Mouse (Mus musculus) right cerebral cortex, adult 2 months (tissue): ENCODE data around the gene Uba3.

Experiments used
- DNase-seq, 2 experiments: peaks; one replicate each; pipeline ENCODE4 v3.0.0; 2021 to 2022; ENCODE audit warnings: low spot score in 2 of 2

The Uba3 gene

DNA sequence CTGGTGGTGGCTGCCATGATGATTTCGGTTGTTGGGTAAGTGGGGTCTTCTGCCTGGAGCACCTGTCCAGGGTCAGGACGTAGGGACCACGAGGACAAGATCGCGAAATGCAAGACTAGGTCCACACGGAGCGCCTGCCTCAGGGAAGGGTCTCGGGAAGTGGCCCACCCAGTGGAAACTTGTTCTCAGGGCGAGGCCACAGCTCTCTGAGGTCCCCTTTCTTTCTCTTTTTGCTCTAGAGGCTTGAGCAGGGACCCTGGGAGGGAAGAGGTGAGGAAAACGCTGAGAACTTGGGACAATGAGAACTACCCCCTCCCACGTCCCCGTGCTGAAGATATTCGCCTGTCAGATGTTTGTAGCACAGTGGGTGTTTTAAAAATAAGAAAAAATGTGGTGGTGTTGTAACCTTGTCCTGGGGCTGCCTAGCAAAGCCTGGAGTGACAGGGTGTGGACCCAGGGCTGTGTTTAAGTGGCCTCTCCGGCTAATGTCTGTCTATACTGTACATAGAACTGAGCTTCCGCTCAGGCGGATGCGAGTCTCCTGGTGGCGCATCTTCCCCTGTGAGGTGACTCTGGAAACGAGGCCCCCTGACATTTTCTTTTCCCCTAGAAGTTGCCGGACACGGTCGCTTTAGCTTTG, 5.6 kb upstream of the Uba3 start:
- DNase-seq, result peak in 1 of 2 experiments; percentile 39

DNA sequence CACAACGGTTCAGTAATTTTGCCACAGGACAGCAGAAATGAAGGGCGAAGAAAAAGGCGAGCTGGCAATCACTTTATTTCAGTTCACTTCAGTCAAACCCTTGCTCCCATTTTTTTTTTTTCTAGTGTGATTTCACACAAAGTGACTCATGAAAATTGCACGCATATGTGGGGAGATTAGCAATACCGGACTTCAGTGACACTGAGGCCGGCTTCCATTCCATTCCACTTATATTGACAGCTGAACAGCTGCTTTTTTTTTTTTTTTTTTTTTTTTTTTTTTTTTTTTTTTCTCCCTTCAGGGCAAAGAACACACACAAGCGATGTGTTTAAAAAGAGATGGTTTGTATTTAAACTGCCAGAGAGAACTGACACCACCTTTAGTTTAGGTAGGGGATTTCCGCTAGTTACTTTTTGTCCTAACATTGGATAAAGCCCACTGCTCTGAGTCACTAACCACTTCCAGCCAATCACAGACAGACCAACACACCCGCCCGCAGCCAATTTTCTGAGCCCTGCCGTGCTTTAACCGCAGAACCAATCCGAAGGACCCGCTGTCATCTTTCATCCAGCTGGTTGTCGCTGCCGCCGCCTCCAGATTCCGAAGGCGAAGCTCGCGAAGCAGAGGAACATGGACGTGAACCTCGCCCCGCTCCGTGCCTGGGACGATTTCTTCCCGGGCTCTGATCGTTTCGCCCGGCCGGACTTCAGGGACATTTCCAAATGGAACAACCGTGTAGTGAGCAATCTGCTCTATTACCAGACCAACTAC, 4.9 kb upstream of the Uba3 start, which contains the start of gene Arl6ip5:
Arl6ip5 (plus strand) TSS at position 499 of the 771 bp plus-strand sequence.
- DNase-seq, result peak; percentile 92

DNA sequence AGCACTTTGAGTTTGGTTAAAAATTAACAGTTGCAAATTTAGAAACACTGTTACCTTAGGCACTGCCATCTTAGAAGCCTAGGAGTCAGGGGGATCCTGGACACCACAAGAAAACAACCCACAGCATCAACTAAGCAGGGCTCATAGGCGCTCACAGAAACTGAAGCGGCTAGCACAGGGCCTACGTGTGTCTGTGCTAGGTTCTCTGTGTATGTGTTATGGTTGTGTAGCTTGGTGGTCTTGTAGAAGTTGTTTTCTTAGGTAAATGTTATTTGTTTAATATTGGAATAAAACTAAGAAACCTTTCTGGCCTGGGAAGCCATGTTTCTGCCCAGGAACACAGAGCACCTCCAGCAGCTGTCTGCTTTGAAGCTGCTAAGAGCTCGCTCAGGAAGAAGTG, 4.3 kb upstream of the Uba3 start:
- DNase-seq, result no peak

DNA sequence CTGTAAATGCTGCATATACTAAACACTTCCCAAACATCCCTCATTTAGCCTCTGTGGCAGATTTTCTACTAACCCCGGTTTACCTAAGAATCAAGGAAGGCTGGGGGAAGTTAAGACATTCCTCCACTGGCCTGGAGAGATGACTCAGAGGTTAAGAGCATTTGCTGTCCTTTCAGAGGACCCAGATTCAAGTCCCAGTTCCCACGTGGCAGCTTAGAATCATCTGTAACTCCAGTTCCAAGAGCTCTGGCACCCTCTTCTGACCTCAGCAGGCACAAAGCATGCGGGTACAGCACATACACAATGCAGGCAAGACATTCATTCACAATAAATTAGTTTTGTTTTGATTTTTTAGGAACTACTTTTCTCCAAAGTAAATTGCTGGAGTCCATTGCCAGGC, 3.8 kb upstream of the Uba3 start:
- DNase-seq, result no peak

- DNase-seq, result no peak
Observed at GRCm38 (mm10) chr6:97208406-97208805, 3.0 kb upstream of the Uba3 start.

DNA sequence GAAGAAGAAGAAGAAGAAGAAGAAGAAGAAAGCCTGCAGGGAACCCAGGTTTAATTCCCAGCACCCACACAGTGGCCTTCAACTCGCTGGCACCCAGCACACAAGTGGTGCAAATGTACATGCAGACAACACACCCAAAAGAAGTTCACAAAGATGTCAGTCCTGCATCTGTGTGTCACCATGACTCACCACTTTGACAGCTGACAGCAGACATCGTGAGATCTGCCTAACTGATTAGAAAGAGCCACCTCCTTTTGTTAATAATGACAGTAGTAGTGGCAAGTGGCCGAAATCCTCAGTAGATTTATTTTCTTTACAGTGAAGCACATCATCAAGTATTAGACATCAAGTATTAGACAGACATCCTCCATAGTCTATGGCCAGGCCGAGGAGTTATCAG, 1.6 kb upstream of the Uba3 start:
- no peak for DNase-seq

- no peak for DNase-seq
Observed at GRCm38 (mm10) chr6:97204952-97205351, 495 bp downstream of the Uba3 start.

GRCm38 (mm10) chr6:97204252-97204869, 1.1 kb downstream of the Uba3 start:
- no peak for DNase-seq

DNA sequence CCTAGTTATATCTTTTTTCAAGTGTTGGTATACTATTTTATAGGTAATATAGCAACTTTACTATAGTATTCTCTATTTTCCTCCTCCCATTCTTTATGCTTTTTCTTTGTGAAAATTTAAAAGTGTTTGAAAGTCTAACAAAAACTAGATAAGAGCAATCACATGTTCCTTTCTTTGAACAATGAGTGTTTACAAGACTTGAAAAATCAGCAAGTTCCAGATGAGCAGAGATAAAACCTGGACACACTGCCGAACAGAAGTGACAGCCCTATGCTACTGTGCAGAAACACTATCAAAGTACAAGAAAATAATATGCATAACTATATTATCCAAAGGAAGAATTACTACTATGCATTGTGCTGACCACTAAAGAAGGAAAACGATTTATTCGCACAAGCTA, 3.0 kb downstream of the Uba3 start:
- no peak for DNase-seq

DNA sequence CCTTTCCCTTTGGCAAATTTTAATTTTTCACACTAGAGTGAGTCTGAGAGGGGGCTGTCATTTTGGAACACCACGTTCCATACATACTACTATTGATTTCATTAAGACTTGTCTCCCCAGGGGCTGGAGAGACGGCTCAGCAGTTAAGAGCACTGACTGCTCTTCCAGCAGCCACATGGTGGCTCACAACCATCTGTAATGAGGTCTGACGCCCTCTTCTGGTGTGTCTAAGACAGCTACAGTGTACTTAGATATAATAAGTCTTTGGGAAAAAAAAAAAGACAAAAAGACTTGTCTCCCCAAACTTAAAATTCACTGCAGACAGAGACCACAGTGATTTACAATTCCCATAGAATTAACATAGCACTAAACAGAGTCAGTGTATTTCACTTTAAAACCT, 5.0 kb downstream of the Uba3 start:
- DNase-seq, result no peak

GRCm38 (mm10) chr6:97179367-97179828, 26.0 kb downstream of the Uba3 start:
- no peak for DNase-seq

GRCm38 (mm10) chr6:97178491-97179366, 26.7 kb downstream of the Uba3 start, which contains the start of gene Tmf1:
Gene Tmf1 (minus strand): TSS chr6:97179122.
- DNase-seq, result peak; percentile 95 to 97

DNA sequence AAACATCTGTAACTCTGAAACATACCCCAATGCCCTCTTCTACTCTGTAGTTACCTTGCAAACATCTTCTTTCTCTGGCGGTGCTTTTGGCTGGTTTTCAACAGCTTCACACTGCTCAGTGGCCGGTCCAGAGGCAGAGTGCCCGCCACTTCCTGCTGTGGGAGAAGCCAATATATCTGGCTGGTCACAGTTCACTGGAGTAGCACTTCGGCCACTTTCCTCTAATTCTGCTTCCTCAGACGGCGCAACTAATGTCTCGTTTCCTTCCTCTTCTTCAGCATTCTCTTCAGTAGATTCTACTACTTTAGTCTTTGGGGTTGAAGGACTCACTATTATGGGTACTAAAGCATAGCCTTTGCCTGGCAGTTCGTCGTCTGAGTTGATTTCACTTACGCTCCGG, 29.7 kb downstream of the Uba3 start:
- no peak for DNase-seq

DNA sequence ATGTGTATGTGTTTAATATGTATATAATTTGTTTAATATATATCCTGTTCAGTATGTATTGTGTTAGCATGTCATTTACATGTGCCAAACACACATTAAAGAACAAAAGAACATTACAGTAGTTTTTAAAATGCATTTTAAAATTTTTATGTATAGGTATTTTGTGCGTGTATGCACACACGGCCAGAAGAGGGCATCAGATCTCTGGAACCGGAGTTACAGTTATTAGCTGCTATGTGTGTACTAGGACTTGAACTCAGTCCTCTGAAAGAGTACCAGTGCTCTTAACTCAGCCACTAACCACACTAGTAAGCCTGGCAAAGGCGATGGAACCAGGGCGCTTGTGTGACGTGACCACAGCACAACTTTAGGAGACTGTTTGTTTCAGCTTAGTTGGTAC, 55.3 kb downstream of the Uba3 start:
- no peak for DNase-seq

GRCm38 (mm10) chr6:97149721-97150120, 55.7 kb downstream of the Uba3 start:
- DNase-seq, result no peak

GRCm38 (mm10) chr6:97148383-97149251, 56.8 kb downstream of the Uba3 start, which contains the start of gene Eogt:
Gene Eogt (minus strand): TSS chr6:97149182.
- peak; percentile 63 to 78 for DNase-seq

GRCm38 (mm10) chr6:97147755-97148382, 57.6 kb downstream of the Uba3 start:
- DNase-seq, result peak; percentile 30 to 32

GRCm38 (mm10) chr6:97145156-97145555, 60.3 kb downstream of the Uba3 start:
- DNase-seq, result no peak

GRCm38 (mm10) chr6:97144359-97144758, 61.1 kb downstream of the Uba3 start:
- DNase-seq, result no peak

- no peak for DNase-seq
Observed at GRCm38 (mm10) chr6:97142611-97143010, 62.8 kb downstream of the Uba3 start.
